Mouse (Mus musculus): ENCODE measurements around the gene Stpg4.

DNA sequence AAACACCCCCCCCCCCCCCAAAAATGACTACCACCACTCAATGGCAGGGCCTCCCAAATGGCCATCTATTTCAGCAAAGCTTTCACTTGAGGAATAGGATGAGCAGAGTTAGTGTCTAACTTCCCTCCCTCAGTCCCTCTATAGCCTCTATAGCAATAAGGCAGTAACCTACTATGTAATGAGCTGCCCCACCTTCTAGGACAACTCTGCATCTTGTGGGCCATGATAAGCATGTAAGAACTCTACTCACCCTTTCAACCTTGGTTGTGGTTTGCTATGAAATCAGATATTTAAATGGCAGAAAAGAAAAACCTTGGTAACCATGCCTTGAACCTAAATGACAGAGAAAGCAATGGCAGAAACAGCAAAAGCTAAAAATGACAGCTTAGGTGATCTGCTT is 4.8 kb upstream of the Stpg4 start:
- TF ChIP-seq EP300 (IDR thresholded peaks at IDR 0.05; ENCODE audit: low read depth in 1 of 2, low read length in 2 of 2) (no peak), TCF12 (IDR thresholded peaks at IDR 0.05; ENCODE audit: low read depth, low read length) (peak; percentile 26; the same call in 1 of the 2 replicates), GABPA (IDR thresholded peaks at IDR 0.05; ENCODE audit: low read depth, low read length) (no peak), POLR2A (IDR thresholded peaks at IDR 0.05; ENCODE audit: control insufficient read depth in 1 of 2, insufficient read depth in 1 of 2, low read depth in 1 of 2, low read length in 2 of 2, poor library complexity in 1 of 2) (no peak), POLR2AphosphoS2 (IDR thresholded peaks at IDR 0.05; ENCODE audit: low read length) (no peak), MYC (IDR thresholded peaks at IDR 0.05; ENCODE audit: low read depth, low read length) (no peak), UBTF (IDR thresholded peaks at IDR 0.05; ENCODE audit: borderline replicate concordance, insufficient read depth, low read depth, low read length) (no peak), MAX (IDR thresholded peaks at IDR 0.05; ENCODE audit: low read length) (no peak), CHD2 (IDR thresholded peaks at IDR 0.05; ENCODE audit: low read length) (no peak), ZMIZ1 (IDR thresholded peaks at IDR 0.05; ENCODE audit: low read depth, low read length) (no peak), CTCF (IDR thresholded peaks at IDR 0.05 in 2 of 3, conservative IDR thresholded peaks at IDR 0.05 in 1 of 3; ENCODE audit: control insufficient read depth in 1 of 3, insufficient read depth in 1 of 3, low read depth in 2 of 3, low read length in 3 of 3, poor library complexity in 1 of 3, severe bottlenecking in 1 of 3) (no peak), ELF1 (IDR thresholded peaks at IDR 0.05; ENCODE audit: low read depth, low read length) (no peak), ZC3H11A (IDR thresholded peaks at IDR 0.05; ENCODE audit: low read depth, low read length) (no peak)
